Mouse (Mus musculus) cerebellum, adult 8-10 months (tissue): ENCODE data around the gene Tssk2.
A peak's percentile ranks its signal among the peaks of the same experiment; 100 is the strongest.

Source experiments
- DNase-seq: peaks from one replicate; pipeline ENCODE4 v3.0.0; 2022

Tssk2 gene

GRCm38 (mm10) chr16:17911052-17911595, 12.7 kb downstream of the Tssk2 start, which contains the start of gene Ess2:
TSS of gene Ess2 (minus strand) at chr16:17911348.
- DNase-seq, result peak; percentile 87

GRCm38 (mm10) chr16:17914307-17915249, 16.1 kb downstream of the Tssk2 start, which contains the start of gene Gsc2:
TSS of gene Gsc2 (minus strand) at chr16:17915059.
- no peak for DNase-seq

DNA sequence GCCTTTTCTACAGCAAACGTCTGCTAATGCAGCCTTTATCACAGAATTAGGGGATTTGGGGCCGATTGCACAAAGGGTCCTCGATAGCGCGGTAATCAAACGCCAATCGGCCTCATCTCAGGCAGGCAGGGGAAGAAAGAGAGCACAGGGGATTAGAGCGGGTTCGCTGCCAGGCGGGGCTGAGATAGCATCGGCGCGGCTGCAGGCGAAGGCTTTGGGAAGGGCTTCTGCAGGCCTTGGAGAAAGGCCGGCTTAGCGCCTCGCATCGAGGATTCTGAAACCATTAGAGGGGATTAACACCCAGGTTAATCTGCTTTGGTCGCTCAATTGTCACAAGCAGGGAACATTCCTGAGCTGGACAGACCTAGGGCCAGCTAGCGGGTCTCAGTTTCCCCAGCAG, 22.1 kb downstream of the Tssk2 start:
- DNase-seq, result no peak

GRCm38 (mm10) chr16:17921325-17922162, 23.1 kb downstream of the Tssk2 start:
- peak; percentile 93 for DNase-seq

- no peak for DNase-seq
Observed at GRCm38 (mm10) chr16:17922163-17922538, 23.7 kb downstream of the Tssk2 start.

DNA sequence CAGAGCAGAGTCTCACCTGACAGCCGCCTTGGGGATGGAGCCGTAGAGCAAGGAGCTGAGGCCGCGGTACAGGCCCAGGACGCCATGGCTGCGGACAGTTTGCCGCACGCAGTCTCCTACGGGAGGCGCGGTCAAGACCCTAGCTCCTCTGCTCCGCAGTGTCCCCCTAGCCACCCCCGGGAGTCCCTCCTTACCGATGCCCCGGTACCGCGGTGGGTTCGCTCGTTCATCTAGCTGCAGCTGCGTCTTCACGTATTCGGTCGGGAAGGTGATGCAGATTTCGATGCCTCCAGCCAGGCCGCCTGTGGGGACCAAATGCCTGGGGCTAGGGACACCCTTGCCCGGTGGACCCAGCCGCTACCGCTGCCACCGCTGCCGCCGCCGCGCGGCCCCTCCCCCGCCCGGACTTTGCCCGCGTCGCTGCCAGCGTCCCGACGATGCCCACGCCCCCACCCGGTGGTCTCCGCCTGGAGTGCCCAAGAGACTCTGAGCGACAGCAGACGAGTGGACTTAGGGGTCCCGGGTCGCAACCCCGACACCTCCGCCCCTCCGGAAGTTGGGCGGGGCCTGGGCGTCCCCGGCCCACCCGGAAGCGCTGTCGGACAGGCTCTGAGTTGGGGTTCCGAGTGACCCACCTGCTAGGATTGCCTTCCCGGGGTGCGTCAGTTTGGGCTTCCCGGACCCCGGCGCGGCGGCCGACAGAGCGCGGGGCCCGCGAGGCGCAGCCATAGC, 29.1 kb downstream of the Tssk2 start:
- peak; percentile 40 for DNase-seq

DNA sequence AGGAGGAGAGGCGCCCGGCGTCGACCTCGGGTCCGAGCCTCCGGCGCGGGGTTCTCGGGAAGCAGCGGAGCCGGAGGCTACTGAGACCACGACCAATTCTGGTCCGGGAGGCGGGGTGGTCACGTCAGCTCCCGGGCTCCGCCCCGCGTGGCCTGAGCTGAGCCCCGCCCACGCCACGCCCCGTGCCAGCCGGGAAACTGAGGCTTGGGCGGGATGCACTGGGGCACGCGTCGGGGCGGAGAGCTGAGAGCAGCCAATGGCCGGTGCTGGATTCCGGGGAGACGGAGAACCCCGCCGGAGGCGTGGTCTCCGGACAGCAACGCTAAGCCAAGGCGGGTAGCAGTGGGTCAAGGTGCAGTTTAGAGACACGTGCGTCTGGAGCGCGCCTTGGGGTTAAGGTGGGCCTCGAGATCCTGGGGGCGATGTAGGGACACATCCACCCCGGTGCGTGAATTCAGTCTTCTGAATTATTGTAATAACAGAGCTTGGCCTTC, 29.7 kb downstream of the Tssk2 start, which contains the start of gene Slc25a1:
Slc25a1 (minus strand) TSS at position 133 of the 494 bp plus-strand sequence.
- DNase-seq, result peak; percentile 69

DNA sequence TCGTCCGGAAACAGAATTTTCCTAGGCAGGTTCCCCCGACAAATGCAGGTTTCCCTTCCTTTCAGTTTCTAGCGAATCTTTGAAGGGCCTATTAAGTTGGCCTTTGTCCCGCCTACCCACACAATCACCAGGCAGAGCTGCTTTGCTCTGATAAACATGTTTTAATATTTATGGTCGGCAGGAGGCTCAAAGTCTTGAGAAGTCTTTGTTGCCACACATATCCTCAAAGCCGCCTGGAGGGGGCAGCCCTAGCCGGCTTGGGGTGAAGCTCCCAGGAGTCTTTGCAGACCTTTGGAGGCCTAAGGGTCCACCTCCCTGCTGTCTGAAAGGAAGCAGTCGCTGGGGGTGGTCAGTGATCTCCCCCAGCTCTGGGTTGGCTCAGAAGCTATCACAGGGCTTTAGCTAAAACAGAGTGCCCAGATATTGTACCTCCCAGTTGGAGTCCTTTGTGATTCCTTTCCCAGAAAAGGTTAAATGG, 30.2 kb downstream of the Tssk2 start:
- DNase-seq, result peak; percentile 41

DNA sequence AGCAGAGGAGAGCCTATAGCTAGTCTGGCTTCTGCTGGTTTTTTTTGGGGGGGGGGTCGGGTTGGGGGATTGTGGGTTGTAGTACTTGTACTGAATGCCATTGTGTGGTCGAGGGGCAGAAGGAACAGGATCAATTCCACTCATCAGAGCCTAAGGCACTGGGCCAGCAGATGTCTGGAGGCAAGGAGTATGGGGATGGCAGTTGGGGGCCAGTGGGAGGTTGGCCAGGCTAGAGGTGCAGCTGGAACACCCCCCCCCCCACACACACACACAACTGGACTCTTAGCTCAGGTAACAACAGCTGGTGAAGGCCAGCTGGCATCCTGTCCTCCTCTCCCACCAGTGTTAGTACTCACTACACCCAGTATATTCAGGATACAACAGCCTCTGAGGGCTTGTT, 30.8 kb downstream of the Tssk2 start:
- DNase-seq, result no peak

- no peak for DNase-seq
Observed at GRCm38 (mm10) chr16:17929631-17930030, 31.2 kb downstream of the Tssk2 start.

- DNase-seq, result no peak
Observed at GRCm38 (mm10) chr16:17931906-17932460, 33.5 kb downstream of the Tssk2 start.

- DNase-seq, result no peak
Observed at GRCm38 (mm10) chr16:17933594-17934444, 35.4 kb downstream of the Tssk2 start.

- no peak for DNase-seq
Observed at GRCm38 (mm10) chr16:17934445-17934910, 36.0 kb downstream of the Tssk2 start.

DNA sequence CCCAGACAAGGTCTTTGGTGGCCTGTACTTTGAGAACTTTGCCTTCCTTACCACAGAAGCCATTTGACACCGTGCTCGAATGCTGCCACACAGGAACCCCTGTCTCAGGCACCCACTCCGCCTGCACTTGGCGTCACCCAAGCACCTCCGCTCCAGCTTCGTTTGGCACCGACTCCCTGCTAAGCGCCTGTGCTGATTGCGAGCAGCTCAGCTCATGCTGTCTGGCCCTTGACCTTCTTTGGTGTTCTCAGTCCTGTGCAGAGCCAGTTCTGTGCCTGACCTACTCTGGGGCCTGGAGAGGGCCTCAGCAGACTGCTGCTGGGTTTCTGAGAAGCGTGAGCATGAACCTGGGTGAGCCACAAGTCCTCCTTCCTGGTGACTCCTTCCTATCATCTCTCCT, 38.3 kb downstream of the Tssk2 start:
- no peak for DNase-seq

DNA sequence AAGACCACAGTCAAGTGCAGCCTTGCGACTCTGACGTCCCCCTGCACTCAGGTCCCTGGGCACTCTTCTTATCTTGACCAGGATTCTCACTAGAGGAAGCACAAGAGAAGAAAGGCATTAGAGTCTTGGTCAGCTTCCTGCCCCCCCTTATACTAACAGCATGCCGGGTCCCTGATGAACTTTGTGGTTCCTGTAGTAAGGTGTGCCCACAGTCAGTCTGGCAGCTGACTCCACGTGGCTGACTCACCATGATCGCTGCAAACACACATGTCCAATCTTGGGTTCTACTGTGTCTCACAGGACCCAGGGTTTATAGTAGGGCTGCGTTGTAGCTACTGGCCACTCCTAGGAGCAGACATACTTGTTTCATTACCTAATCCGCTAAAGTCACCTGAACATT, 39.8 kb downstream of the Tssk2 start:
- DNase-seq, result no peak

DNA sequence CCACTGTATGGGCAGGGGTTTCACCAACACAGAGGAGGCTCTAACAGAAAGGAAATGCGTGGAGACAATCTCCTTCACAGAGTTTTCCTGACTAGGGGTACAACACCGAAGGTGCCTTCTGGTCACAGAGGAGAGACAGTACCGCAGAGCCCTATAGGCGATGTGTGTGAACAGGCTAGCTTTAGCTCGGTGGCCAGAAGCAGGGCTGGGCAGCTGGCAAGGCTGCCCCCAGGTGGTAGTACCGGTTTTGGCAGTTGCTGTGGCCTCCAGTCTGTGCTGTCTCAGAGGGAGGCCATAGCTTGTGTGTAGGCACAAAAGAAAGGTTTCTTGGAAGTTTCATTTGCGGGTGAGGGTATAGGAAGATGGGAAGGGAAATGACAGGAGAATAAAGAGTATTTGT, 40.4 kb downstream of the Tssk2 start:
- peak; percentile 63 for DNase-seq

- DNase-seq, result no peak
Observed at GRCm38 (mm10) chr16:17939255-17939751, 40.9 kb downstream of the Tssk2 start.

- DNase-seq, result no peak
Observed at GRCm38 (mm10) chr16:17943466-17943865, 45.0 kb downstream of the Tssk2 start.

GRCm38 (mm10) chr16:17945081-17945831, 46.8 kb downstream of the Tssk2 start:
- no peak for DNase-seq

- no peak for DNase-seq
Observed at GRCm38 (mm10) chr16:17949421-17949877, 51.0 kb downstream of the Tssk2 start.
